Mouse (Mus musculus): ENCODE measurements around the gene A630023A22Rik.

DNA sequence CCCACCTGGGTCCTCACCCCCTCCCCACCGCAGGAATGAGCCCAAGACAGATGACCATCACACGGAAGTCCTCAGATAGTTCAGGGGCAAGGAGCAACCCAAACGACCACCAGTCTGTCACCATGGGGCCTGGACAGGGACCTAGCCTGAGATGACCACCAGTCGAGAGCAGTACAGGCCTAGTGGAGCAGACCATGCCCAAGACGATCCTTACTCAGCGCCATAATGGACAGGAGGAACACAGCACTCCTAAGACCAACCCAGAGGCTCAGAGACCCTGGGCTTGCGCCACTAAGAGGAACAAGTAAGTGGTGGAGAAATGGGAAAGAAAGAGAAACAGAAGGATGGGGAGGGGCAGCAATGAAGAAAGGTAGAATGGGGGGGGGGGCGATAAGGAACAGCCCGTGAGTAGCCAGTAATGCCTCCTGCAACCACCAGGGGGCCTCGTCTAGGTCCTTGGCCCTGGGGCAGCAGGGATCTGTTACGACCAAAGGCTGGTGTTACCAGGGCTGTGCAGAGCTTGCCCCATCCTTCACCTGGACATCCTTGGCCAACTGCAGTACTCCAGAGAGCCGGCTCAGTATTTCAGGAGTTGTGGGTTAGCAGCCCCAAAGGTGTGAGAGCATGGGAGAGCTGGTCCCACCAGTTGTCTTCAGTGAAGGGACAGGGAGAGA is 4.0 kb upstream of the A630023A22Rik start:
- TF ChIP-seq CTCF (IDR thresholded peaks at IDR 0.05; ENCODE audit: control insufficient read depth, insufficient read depth, insufficient replicate concordance, low read depth, low read length) (peak; percentile 81), POLR2A (IDR thresholded peaks at IDR 0.05; ENCODE audit: control insufficient read depth, low read depth, low read length) (no peak)
